Mouse (Mus musculus): ENCODE results near the gene Gsg1l. TPM values are rescaled to one million over a fixed set of nuclear protein-coding genes. Genes with fewer than 3 reads are reported as not detected.

The Gsg1l gene
- polyA plus RNA-seq, 1 experiment from 2014 or later: 7.7 TPM

GRCm38 (mm10) chr7:125886116-125886680 lies 196.0 kb downstream of the Gsg1l start:
- Histone ChIP-seq H3K27ac (no peak overlapping the region), H3K36me3 (no peaks in the 10 kb centered on the region), H3K9ac (no peak overlapping the region), H3K9me3 (replicated peaks) (no peaks in the 10 kb centered on the region), H3K4me3 (no peak overlapping the region), H3K4me1 (replicated peaks) (peaks cover 6% of the 10 kb centered on the region; the same call in 1 of the 2 replicates), H3K4me2 (no peak overlapping the region), H3K27me3 (no peaks in the 10 kb centered on the region)
- ATAC-seq (replicated peaks; ENCODE audit: insufficient number of reproducible peaks, insufficient read depth, low FRiP score, low read depth): no peak
- WGBS: 54% methylated on average over 4 of the region's 4 CpGs

DNA sequence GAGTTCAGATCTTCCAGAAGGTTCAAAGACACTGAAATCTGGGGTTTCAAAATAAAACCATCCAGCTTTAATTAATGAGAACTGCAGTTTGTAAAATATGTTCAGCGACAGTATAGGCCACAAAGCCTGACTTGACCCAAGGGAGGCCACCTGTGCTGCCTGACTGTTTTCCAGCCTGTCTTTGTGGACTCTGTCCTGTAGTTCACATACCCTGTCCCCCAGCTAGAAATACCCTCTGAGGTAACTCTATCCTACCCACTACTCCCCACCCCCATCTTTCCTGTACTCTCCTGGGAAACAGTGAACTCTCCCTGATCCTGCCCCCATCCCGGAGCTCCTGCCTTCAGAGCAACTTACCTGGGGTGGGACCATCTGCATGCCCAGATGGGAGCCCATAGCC lies 199.0 kb downstream of the Gsg1l start:
- Histone ChIP-seq H3K36me3 (no peaks in the 10 kb centered on the region), H3K9me3 (replicated peaks) (no peaks in the 10 kb centered on the region), H3K27me3 (no peaks in the 10 kb centered on the region), H3K4me2 (no peak overlapping the region), H3K9ac (no peak overlapping the region), H3K4me3 (no peak overlapping the region), H3K4me1 (replicated peaks) (peaks cover 6% of the 10 kb centered on the region; the same call in 1 of the 2 replicates), H3K27ac (no peak overlapping the region)
- WGBS: 71% methylated on average over 2 of the region's 2 CpGs
- ATAC-seq (replicated peaks; ENCODE audit: insufficient number of reproducible peaks, insufficient read depth, low FRiP score, low read depth): no peak

- Histone ChIP-seq H3K27ac (no peak overlapping the region), H3K36me3 (no peaks in the 10 kb centered on the region), H3K27me3 (no peaks in the 10 kb centered on the region), H3K4me3 (no peak overlapping the region), H3K9me3 (replicated peaks) (no peaks in the 10 kb centered on the region), H3K4me1 (replicated peaks) (peaks cover 28% of the 10 kb centered on the region), H3K4me2 (no peak overlapping the region), H3K9ac (no peak overlapping the region)
- ATAC-seq (replicated peaks; ENCODE audit: insufficient number of reproducible peaks, insufficient read depth, low FRiP score, low read depth): no peak
- 56% methylated on average over 4 of the region's 4 CpGs for WGBS
Observed at GRCm38 (mm10) chr7:125878040-125878439, 204.2 kb downstream of the Gsg1l start.

- ATAC-seq (replicated peaks; ENCODE audit: insufficient number of reproducible peaks, insufficient read depth, low FRiP score, low read depth): no peak
- no peak overlapping the region for H3K4me2 ChIP-seq
- H3K4me1 ChIP-seq (replicated peaks): peaks cover 43% of the 10 kb centered on the region
- H3K4me3 ChIP-seq: no peak overlapping the region
- no peaks in the 10 kb centered on the region for H3K27me3 ChIP-seq
- H3K9me3 ChIP-seq (replicated peaks): no peaks in the 10 kb centered on the region
- no peak overlapping the region for H3K9ac ChIP-seq
- no peak overlapping the region for H3K27ac ChIP-seq
- H3K36me3 ChIP-seq: no peaks in the 10 kb centered on the region
- 64% methylated on average over 6 of the region's 6 CpGs for WGBS
Observed at GRCm38 (mm10) chr7:125873971-125874495, 208.2 kb downstream of the Gsg1l start.

DNA sequence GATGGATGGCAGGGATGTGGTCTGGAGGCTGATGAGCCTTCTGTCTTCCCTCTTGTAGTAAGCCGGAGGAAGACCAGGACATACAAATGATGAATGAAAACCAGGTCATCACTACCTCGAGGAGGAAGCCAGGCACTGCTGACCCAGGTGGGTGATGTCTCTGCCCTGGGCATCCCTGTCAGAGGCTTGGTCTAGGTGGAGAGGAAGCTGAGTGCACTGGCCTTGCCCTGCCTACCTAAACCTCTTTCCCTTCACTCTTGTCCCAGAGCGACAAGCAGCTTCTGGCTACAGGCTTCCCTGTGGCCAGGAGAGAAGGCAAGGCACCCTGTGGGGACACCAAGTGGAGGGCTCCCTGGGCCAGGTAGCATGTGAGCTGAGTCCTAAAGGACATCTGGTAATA lies 209.3 kb downstream of the Gsg1l start:
- H3K27me3 ChIP-seq: no peaks in the 10 kb centered on the region
- no peak overlapping the region for H3K9ac ChIP-seq
- no peak for ATAC-seq (replicated peaks; ENCODE audit: insufficient number of reproducible peaks, insufficient read depth, low FRiP score, low read depth)
- H3K4me1 ChIP-seq (replicated peaks): peaks cover 42% of the 10 kb centered on the region
- no peak overlapping the region for H3K27ac ChIP-seq
- 0 out of 2 replicates have a peak, but pooled peaks cover 3% of the 10 kb centered on the region for H3K36me3 ChIP-seq
- WGBS: 84% methylated on average over 3 of the region's 3 CpGs
- H3K4me3 ChIP-seq: no peak overlapping the region
- H3K4me2 ChIP-seq: no peak overlapping the region
- no peaks in the 10 kb centered on the region for H3K9me3 ChIP-seq (replicated peaks)

GRCm38 (mm10) chr7:125872202-125872580 lies 210.0 kb downstream of the Gsg1l start:
- WGBS: 65% methylated on average over 6 of the region's 6 CpGs
- no peak for ATAC-seq (replicated peaks; ENCODE audit: insufficient number of reproducible peaks, insufficient read depth, low FRiP score, low read depth)
- Histone ChIP-seq H3K4me1 (replicated peaks) (peaks cover 38% of the 10 kb centered on the region), H3K27me3 (no peaks in the 10 kb centered on the region), H3K27ac (peak overlapping the region; percentile 43; the same call in 1 of the 2 replicates), H3K4me3 (no peak overlapping the region), H3K4me2 (no peak overlapping the region), H3K36me3 (0 out of 2 replicates have a peak, but pooled peaks cover 3% of the 10 kb centered on the region), H3K9ac (no peak overlapping the region), H3K9me3 (replicated peaks) (no peaks in the 10 kb centered on the region)

DNA sequence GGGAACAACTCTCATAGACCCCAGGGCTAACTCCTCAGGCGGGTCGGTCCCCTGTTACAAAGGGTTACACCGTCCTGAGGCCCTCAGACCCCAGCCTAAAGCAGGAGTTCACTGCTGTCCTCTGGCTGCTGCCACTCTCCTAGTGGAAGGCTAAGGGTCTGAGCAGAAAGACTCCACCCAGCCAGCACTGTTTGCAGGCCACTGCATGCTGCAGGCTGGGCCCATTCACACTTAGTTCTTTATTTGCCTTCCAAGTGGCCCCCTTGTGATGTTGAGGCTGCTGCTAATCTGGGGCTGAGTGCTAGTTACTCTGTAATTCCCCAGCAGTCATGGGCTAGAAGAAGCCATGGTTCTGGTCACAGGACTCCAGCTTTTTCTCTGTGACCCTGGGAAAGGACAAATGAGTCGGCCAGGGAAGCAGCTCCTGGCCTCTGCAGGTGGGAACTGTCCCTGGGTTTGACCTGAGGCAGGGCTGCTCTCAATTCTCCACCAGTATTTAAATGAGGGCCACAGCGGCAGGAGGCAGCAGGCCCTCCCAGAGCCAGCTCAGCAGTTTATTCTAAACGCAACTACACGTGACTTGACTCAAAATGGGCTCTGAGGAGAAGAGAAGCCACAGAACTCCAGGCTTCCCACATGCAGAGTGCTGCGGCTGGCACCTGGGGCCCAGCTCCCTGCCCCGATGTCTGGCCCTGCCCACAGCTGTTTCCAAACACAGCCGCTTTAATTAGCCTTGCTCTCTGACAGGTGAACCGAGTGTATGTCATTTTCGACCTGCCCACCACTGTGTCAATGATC lies 210.6 kb downstream of the Gsg1l start:
- Histone ChIP-seq H3K4me1 (replicated peaks) (peaks cover 38% of the 10 kb centered on the region), H3K4me2 (no peak overlapping the region), H3K27me3 (no peaks in the 10 kb centered on the region), H3K9me3 (replicated peaks) (no peaks in the 10 kb centered on the region), H3K9ac (no peak overlapping the region), H3K4me3 (no peak overlapping the region), H3K27ac (peak overlapping the region; percentile 43), H3K36me3 (0 out of 2 replicates have a peak, but pooled peaks cover 3% of the 10 kb centered on the region)
- WGBS: 37% methylated on average over 12 of the region's 12 CpGs
- ATAC-seq (replicated peaks; ENCODE audit: insufficient number of reproducible peaks, insufficient read depth, low FRiP score, low read depth): no peak

GRCm38 (mm10) chr7:125868570-125868969 lies 213.6 kb downstream of the Gsg1l start:
- H3K27ac ChIP-seq: no peak overlapping the region
- H3K4me2 ChIP-seq: no peak overlapping the region
- no peak for ATAC-seq (replicated peaks; ENCODE audit: insufficient number of reproducible peaks, insufficient read depth, low FRiP score, low read depth)
- WGBS: 90% methylated on average over 3 of the region's 3 CpGs
- peaks cover 15% of the 10 kb centered on the region for H3K4me1 ChIP-seq (replicated peaks)
- H3K27me3 ChIP-seq: no peaks in the 10 kb centered on the region
- H3K9ac ChIP-seq: no peak overlapping the region
- H3K9me3 ChIP-seq (replicated peaks): no peaks in the 10 kb centered on the region
- H3K4me3 ChIP-seq: no peak overlapping the region
- 0 out of 2 replicates have a peak, but pooled peaks cover 3% of the 10 kb centered on the region for H3K36me3 ChIP-seq

- WGBS: 65% methylated on average over 11 of the region's 11 CpGs
- Histone ChIP-seq H3K36me3 (0 out of 2 replicates have a peak, but pooled peaks cover 3% of the 10 kb centered on the region), H3K4me2 (no peak overlapping the region), H3K4me1 (replicated peaks) (peaks cover 14% of the 10 kb centered on the region), H3K27me3 (no peaks in the 10 kb centered on the region), H3K9me3 (replicated peaks) (no peaks in the 10 kb centered on the region), H3K4me3 (no peak overlapping the region), H3K27ac (no peak overlapping the region), H3K9ac (no peak overlapping the region)
- ATAC-seq (replicated peaks; ENCODE audit: insufficient number of reproducible peaks, insufficient read depth, low FRiP score, low read depth): no peak
Observed at GRCm38 (mm10) chr7:125865234-125865633, 217.0 kb downstream of the Gsg1l start.

DNA sequence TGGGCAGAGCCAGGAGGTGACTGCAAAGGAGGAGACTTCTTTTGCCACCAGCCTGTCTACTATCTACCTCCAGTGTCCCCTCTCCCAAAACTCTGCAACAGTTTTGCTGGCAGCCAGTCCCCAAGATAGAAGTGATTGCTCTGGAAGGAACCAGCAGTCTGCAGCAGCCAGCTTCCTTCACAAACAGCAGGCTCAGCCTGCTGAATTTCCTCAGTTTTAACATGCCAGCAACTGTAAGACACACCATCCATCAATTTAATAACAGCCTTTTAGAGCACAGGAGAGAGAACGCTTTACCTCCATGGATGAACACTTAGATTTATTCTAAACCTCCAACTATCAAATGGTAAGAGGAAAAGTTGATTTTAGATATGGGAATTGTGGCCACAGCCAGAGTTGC lies 218.2 kb downstream of the Gsg1l start:
- Histone ChIP-seq H3K9ac (no peak overlapping the region), H3K27ac (no peak overlapping the region), H3K4me2 (no peak overlapping the region), H3K27me3 (no peaks in the 10 kb centered on the region), H3K4me3 (no peak overlapping the region), H3K9me3 (replicated peaks) (no peaks in the 10 kb centered on the region), H3K4me1 (replicated peaks) (peaks cover 26% of the 10 kb centered on the region), H3K36me3 (0 out of 2 replicates have a peak, but pooled peaks cover 3% of the 10 kb centered on the region)
- ATAC-seq (replicated peaks; ENCODE audit: insufficient number of reproducible peaks, insufficient read depth, low FRiP score, low read depth): no peak
- WGBS: 75% methylated on average over 1 of the region's 1 CpGs

DNA sequence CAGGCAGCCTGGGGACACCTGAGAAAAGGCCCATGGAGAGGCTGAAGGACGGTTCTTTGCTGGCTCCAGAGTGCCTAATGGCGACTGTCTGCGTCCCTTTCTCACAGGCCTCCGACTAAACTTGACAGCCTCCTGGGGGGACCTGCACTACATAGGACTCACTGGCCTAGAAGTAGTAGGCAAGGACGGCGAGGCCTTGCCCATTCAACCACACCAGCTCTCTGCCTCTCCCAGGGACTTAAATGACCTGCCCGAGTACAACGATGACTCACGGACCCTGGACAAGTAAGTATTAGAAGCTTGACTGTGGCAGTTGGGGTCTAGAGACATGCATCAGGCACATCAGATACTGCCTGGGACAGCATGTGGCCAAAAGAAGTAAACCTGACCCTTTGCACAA lies 221.8 kb downstream of the Gsg1l start:
- Histone ChIP-seq H3K9ac (no peak overlapping the region), H3K9me3 (replicated peaks) (no peaks in the 10 kb centered on the region), H3K4me1 (replicated peaks) (peaks cover 30% of the 10 kb centered on the region), H3K36me3 (0 out of 2 replicates have a peak, but pooled peaks cover 2% of the 10 kb centered on the region), H3K27me3 (no peaks in the 10 kb centered on the region), H3K4me3 (no peak overlapping the region), H3K4me2 (no peak overlapping the region), H3K27ac (peak overlapping the region; percentile 46)
- ATAC-seq (replicated peaks; ENCODE audit: insufficient number of reproducible peaks, insufficient read depth, low FRiP score, low read depth): no peak
- 71% methylated on average over 9 of the region's 9 CpGs for WGBS

Data from heart, embryonic 15.5 days (tissue).